Mouse (Mus musculus): ENCODE measurements around the gene Adtrp. TPM values are rescaled to one million over a fixed set of nuclear protein-coding genes. Genes with fewer than 3 reads are reported as not detected.
A peak's percentile ranks its signal among the peaks of the same experiment; 100 is the strongest.

The Adtrp gene
- polyA plus RNA-seq, 1 experiment from 2014 or later = 110 TPM

- Histone ChIP-seq H3K27ac (ENCODE audit: low read depth, low read length) (no peak overlapping the region), H3K4me2 (replicated peaks; ENCODE audit: low read depth) (no peak overlapping the region), H3K27me3 (replicated peaks; ENCODE audit: control insufficient read depth, insufficient read depth, low read length) (no peaks in the 10 kb centered on the region), H3K9me3 (ENCODE audit: control insufficient read depth) (no peaks in the 10 kb centered on the region), H3K36me3 (ENCODE audit: control insufficient read depth, insufficient read depth) (no peaks in the 10 kb centered on the region), H3K9ac (ENCODE audit: low read depth, low read length) (no peak overlapping the region), H3K4me1 (replicated peaks; ENCODE audit: control insufficient read depth, insufficient read depth, low read length) (no peaks in the 10 kb centered on the region), H3K4me3 (ENCODE audit: low read depth, low read length) (no peak overlapping the region)
- TF ChIP-seq CTCF (IDR thresholded peaks at IDR 0.05; ENCODE audit: low read depth) = no peak
- ATAC-seq = no peak
- 45% methylated on average over 4 of the region's 4 CpGs for WGBS
Observed at GRCm38 (mm10) chr13:41883665-41884291, 36.3 kb upstream of the Adtrp start.

GRCm38 (mm10) chr13:41881201-41881600 lies 33.7 kb upstream of the Adtrp start:
- ATAC-seq = no peak
- no peak overlapping the region for H3K9ac ChIP-seq (ENCODE audit: low read depth, low read length)
- no peak overlapping the region for H3K27ac ChIP-seq (ENCODE audit: low read depth, low read length)
- H3K9me3 ChIP-seq (ENCODE audit: control insufficient read depth) = no peaks in the 10 kb centered on the region
- H3K4me2 ChIP-seq (replicated peaks; ENCODE audit: low read depth) = no peak overlapping the region
- no peak overlapping the region for H3K4me3 ChIP-seq (ENCODE audit: low read depth, low read length)
- 64% methylated on average over 2 of the region's 2 CpGs for WGBS
- H3K36me3 ChIP-seq (ENCODE audit: control insufficient read depth, insufficient read depth) = no peaks in the 10 kb centered on the region
- no peaks in the 10 kb centered on the region for H3K27me3 ChIP-seq (replicated peaks; ENCODE audit: control insufficient read depth, insufficient read depth, low read length)
- H3K4me1 ChIP-seq (replicated peaks; ENCODE audit: control insufficient read depth, insufficient read depth, low read length) = no peaks in the 10 kb centered on the region
- no peak for TF ChIP-seq CTCF (IDR thresholded peaks at IDR 0.05; ENCODE audit: low read depth)

- Histone ChIP-seq H3K27me3 (replicated peaks; ENCODE audit: control insufficient read depth, insufficient read depth, low read length) (no peaks in the 10 kb centered on the region), H3K9ac (ENCODE audit: low read depth, low read length) (no peak overlapping the region), H3K36me3 (ENCODE audit: control insufficient read depth, insufficient read depth) (no peaks in the 10 kb centered on the region), H3K4me2 (replicated peaks; ENCODE audit: low read depth) (no peak overlapping the region), H3K9me3 (ENCODE audit: control insufficient read depth) (no peaks in the 10 kb centered on the region), H3K27ac (ENCODE audit: low read depth, low read length) (no peak overlapping the region), H3K4me3 (ENCODE audit: low read depth, low read length) (no peak overlapping the region), H3K4me1 (replicated peaks; ENCODE audit: control insufficient read depth, insufficient read depth, low read length) (no peaks in the 10 kb centered on the region)
- no peak for ATAC-seq
- TF ChIP-seq CTCF (IDR thresholded peaks at IDR 0.05; ENCODE audit: low read depth) = no peak
Observed at GRCm38 (mm10) chr13:41880525-41880924, 33.0 kb upstream of the Adtrp start.

- H3K36me3 ChIP-seq (ENCODE audit: control insufficient read depth, insufficient read depth) = no peaks in the 10 kb centered on the region
- no peak overlapping the region for H3K27ac ChIP-seq (ENCODE audit: low read depth, low read length)
- no peak for TF ChIP-seq CTCF (IDR thresholded peaks at IDR 0.05; ENCODE audit: low read depth)
- no peak overlapping the region for H3K4me3 ChIP-seq (ENCODE audit: low read depth, low read length)
- WGBS = 64% methylated on average over 7 of the region's 7 CpGs
- ATAC-seq = no peak
- H3K4me2 ChIP-seq (replicated peaks; ENCODE audit: low read depth) = peak overlapping the region; percentile 35
- no peaks in the 10 kb centered on the region for H3K9me3 ChIP-seq (ENCODE audit: control insufficient read depth)
- H3K9ac ChIP-seq (ENCODE audit: low read depth, low read length) = no peak overlapping the region
- no peaks in the 10 kb centered on the region for H3K4me1 ChIP-seq (replicated peaks; ENCODE audit: control insufficient read depth, insufficient read depth, low read length)
- no peaks in the 10 kb centered on the region for H3K27me3 ChIP-seq (replicated peaks; ENCODE audit: control insufficient read depth, insufficient read depth, low read length)
Observed at GRCm38 (mm10) chr13:41872686-41873085, 25.2 kb upstream of the Adtrp start.

- WGBS = 24% methylated on average over 8 of the region's 8 CpGs
- no peaks in the 10 kb centered on the region for H3K4me1 ChIP-seq (replicated peaks; ENCODE audit: control insufficient read depth, insufficient read depth, low read length)
- no peak overlapping the region for H3K4me3 ChIP-seq (ENCODE audit: low read depth, low read length)
- TF ChIP-seq CTCF (IDR thresholded peaks at IDR 0.05; ENCODE audit: low read depth) = no peak
- H3K9me3 ChIP-seq (ENCODE audit: control insufficient read depth) = no peaks in the 10 kb centered on the region
- no peaks in the 10 kb centered on the region for H3K27me3 ChIP-seq (replicated peaks; ENCODE audit: control insufficient read depth, insufficient read depth, low read length)
- no peak overlapping the region for H3K27ac ChIP-seq (ENCODE audit: low read depth, low read length)
- H3K4me2 ChIP-seq (replicated peaks; ENCODE audit: low read depth) = peak overlapping the region; percentile 35
- ATAC-seq = no peak
- H3K36me3 ChIP-seq (ENCODE audit: control insufficient read depth, insufficient read depth) = no peaks in the 10 kb centered on the region
- no peak overlapping the region for H3K9ac ChIP-seq (ENCODE audit: low read depth, low read length)
Observed at GRCm38 (mm10) chr13:41872161-41872562, 24.7 kb upstream of the Adtrp start.

GRCm38 (mm10) chr13:41867533-41867932 lies 20.0 kb upstream of the Adtrp start:
- no peaks in the 10 kb centered on the region for H3K36me3 ChIP-seq (ENCODE audit: control insufficient read depth, insufficient read depth)
- H3K27ac ChIP-seq (ENCODE audit: low read depth, low read length) = no peak overlapping the region

GRCm38 (mm10) chr13:41865575-41865974 lies 18.1 kb upstream of the Adtrp start:
- no peak overlapping the region for H3K27ac ChIP-seq (ENCODE audit: low read depth, low read length)
- H3K36me3 ChIP-seq (ENCODE audit: control insufficient read depth, insufficient read depth) = no peaks in the 10 kb centered on the region
- H3K4me1 ChIP-seq (replicated peaks; ENCODE audit: control insufficient read depth, insufficient read depth, low read length) = no peaks in the 10 kb centered on the region
- 69% methylated on average over 6 of the region's 6 CpGs for WGBS
- no peak overlapping the region for H3K4me3 ChIP-seq (ENCODE audit: low read depth, low read length)
- no peak for TF ChIP-seq CTCF (IDR thresholded peaks at IDR 0.05; ENCODE audit: low read depth)
- no peak overlapping the region for H3K4me2 ChIP-seq (replicated peaks; ENCODE audit: low read depth)
- no peaks in the 10 kb centered on the region for H3K27me3 ChIP-seq (replicated peaks; ENCODE audit: control insufficient read depth, insufficient read depth, low read length)
- no peak for ATAC-seq
- H3K9ac ChIP-seq (ENCODE audit: low read depth, low read length) = no peak overlapping the region
- H3K9me3 ChIP-seq (ENCODE audit: control insufficient read depth) = no peaks in the 10 kb centered on the region

More at GRCm38 (mm10) chr13:41867533-41867932, 20.0 kb upstream of the Adtrp start:
- 90% methylated on average over 2 of the region's 2 CpGs for WGBS
- H3K9me3 ChIP-seq (ENCODE audit: control insufficient read depth) = no peaks in the 10 kb centered on the region
- H3K9ac ChIP-seq (ENCODE audit: low read depth, low read length) = no peak overlapping the region
- no peak overlapping the region for H3K4me3 ChIP-seq (ENCODE audit: low read depth, low read length)
- no peak overlapping the region for H3K4me2 ChIP-seq (replicated peaks; ENCODE audit: low read depth)
- no peaks in the 10 kb centered on the region for H3K4me1 ChIP-seq (replicated peaks; ENCODE audit: control insufficient read depth, insufficient read depth, low read length)
- no peak for TF ChIP-seq CTCF (IDR thresholded peaks at IDR 0.05; ENCODE audit: low read depth)
- H3K27me3 ChIP-seq (replicated peaks; ENCODE audit: control insufficient read depth, insufficient read depth, low read length) = no peaks in the 10 kb centered on the region
- ATAC-seq = no peak

All from intestine, postnatal 0 days (tissue).